Mouse (Mus musculus) lung, adult 2 months (tissue): ENCODE results near the gene Cpsf4l.

Experiments used
- CTCF ChIP-seq: fragments of 200-500 bp; IDR thresholded peaks from 2 replicates; pipeline ENCODE4 v1.5.1; 2011; ENCODE audit warnings: mild to moderate bottlenecking, low read length, control low read depth; ENCODE audit not compliant: insufficient read depth
- POLR2A ChIP-seq: fragments of 200-500 bp; IDR thresholded peaks from 2 replicates; pipeline ENCODE4 v1.6.1; 2011; ENCODE audit warnings: low read depth, mild to moderate bottlenecking, control low read depth, low read length, borderline replicate concordance; ENCODE audit errors: extremely low read depth

- TF ChIP-seq CTCF: no peak
- TF ChIP-seq POLR2A: no peak
Measured at GRCm38 (mm10) chr11:113708629-113709213, 1.1 kb downstream of the Cpsf4l start.
